Mouse (Mus musculus) embryonic fibroblast, embryonic 13.5 days (primary cell): ENCODE results near the gene Helz2.

ENCODE experiments used
- CTCF ChIP-seq: IDR thresholded peaks from 2 replicates; pipeline ENCODE4 v1.5.1; 2011; ENCODE audit warnings: mild to moderate bottlenecking, control low read depth, low read length, moderate library complexity, borderline replicate concordance; ENCODE audit not compliant: insufficient read depth
- POLR2A ChIP-seq: IDR thresholded peaks from 2 replicates; pipeline ENCODE4 v1.6.1; 2011; ENCODE audit warnings: low read depth, mild to moderate bottlenecking, control low read depth, low read length, moderate library complexity

GRCm38 (mm10) chr2:181202422-181202821 is 39.4 kb downstream of the Helz2 start, which contains the start of gene Ptk6:
- TF ChIP-seq CTCF = no peak
- no peak for TF ChIP-seq POLR2A
